Comparison of ENCODE assay signal across 8 mouse cellular contexts in the genomic region with DNA sequence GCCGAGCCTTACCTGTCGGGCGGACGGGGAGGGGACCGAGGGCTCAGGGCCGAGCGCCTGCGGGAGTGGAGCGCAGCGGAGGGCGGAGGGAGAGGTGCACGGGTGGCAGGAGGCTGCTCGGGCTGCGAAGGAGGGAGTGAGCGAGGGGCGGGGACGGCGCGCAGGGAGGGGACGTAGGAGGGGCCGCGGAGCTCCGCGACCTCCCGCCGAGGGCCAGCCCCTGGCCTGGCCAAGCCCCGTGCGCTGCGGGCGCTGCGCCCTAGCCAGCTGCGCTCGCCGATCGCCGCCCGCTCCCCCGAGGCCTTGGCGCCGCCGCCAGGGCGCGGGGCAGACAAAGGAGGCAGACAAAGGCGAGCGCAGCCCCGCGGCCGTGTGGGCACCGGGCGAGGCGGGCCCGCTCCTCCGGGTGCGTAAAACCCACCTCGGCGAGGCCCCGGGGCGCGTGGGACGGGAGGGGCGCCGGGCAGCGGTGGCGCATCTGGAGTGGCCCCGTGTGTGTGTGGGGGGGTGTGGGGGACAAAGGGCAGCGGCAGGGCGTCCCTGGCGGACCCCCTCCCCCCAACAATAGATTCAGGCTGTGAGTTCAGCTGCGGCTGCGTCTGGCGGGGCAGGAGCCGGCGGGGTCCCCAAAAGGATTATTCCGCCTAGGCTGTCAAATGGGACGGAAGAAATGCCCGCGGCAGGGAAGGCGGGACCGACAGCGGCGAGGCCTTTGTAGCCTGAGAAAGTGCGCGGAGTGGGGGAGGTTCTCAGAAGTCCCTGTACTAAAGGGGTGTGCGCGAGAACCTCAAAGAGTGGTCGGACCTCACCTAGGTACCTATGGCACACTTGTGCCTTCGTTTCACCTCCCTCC. TPM values are rescaled to one million over a fixed set of nuclear protein-coding genes. Genes with fewer than 3 reads are reported as not detected.
DNase-seq lines count a peak whose midpoint lies in the region; ATAC-seq and TF ChIP-seq lines count a peak whose summit lies in the region.

A gene (minus strand): TSS at position 138 of the 853 bp plus-strand sequence.

- 0 out of 2 replicates have a peak, but pooled peaks have one; percentile 38 for ATAC-seq in heart, embryonic 13.5 days (ENCODE audit: extremely low read depth, insufficient number of reproducible peaks, low FRiP score, low TSS enrichment)
- peak; percentile 49 for ATAC-seq in heart, postnatal 0 days (ENCODE audit: insufficient read depth, low read depth)
- peak; percentile 89 for ATAC-seq in limb, embryonic 13.5 days (ENCODE audit: low FRiP score, low read depth)
- ATAC-seq in midbrain, embryonic 16.5 days = peak; percentile 73
- no peak for ATAC-seq in erythroblast, adult 5-6 weeks (replicated peaks; ENCODE audit: low FRiP score, poor library complexity, severe bottlenecking)

- no peak for DNase-seq in heart, adult 8-10 months (ENCODE audit: low spot score)
- no peak for DNase-seq in heart, postnatal 0 days (ENCODE audit: low spot score)
- no peak for DNase-seq in urinary bladder, postnatal 4 days (ENCODE audit: low spot score in 2 of 2)

- H3K4me3 ChIP-seq in heart, embryonic 13.5 days = peak within 1 kb of the TSS; percentile 63
- no peak within 1 kb of the TSS for H3K4me3 ChIP-seq in bone marrow, adult 2 months (replicated peaks; ENCODE audit: control insufficient read depth, low read depth, low read length)
- peak within 1 kb of the TSS; percentile 52 for H3K4me3 ChIP-seq in heart, postnatal 0 days (ENCODE audit: low read depth, low read length)
- H3K4me3 ChIP-seq in limb, embryonic 13.5 days = peak within 1 kb of the TSS; percentile 79
- H3K4me3 ChIP-seq in midbrain, embryonic 16.5 days (ENCODE audit: low read depth, low read length) = peak within 1 kb of the TSS; percentile 82

- no peak for TF ChIP-seq EP300 in heart, postnatal 0 days (IDR thresholded peaks at IDR 0.05; ENCODE audit: low read depth)

- H3K9me3 ChIP-seq in heart, embryonic 13.5 days = no peaks in the 10 kb centered on the region
- no peaks in the 10 kb centered on the region for H3K9me3 ChIP-seq in heart, postnatal 0 days (replicated peaks; ENCODE audit: control insufficient read depth, low read length)
- no peaks in the 10 kb centered on the region for H3K9me3 ChIP-seq in limb, embryonic 13.5 days
- no peaks in the 10 kb centered on the region for H3K9me3 ChIP-seq in midbrain, embryonic 16.5 days (replicated peaks; ENCODE audit: control insufficient read depth, low read length, poor library complexity, severe bottlenecking)

- H3K4me2 ChIP-seq in heart, embryonic 13.5 days = peak within 1 kb of the TSS; percentile 96
- peak within 1 kb of the TSS; percentile 83 for H3K4me2 ChIP-seq in heart, postnatal 0 days (ENCODE audit: low read depth, low read length)
- peak within 1 kb of the TSS; percentile 91 for H3K4me2 ChIP-seq in limb, embryonic 13.5 days (replicated peaks)
- H3K4me2 ChIP-seq in midbrain, embryonic 16.5 days (ENCODE audit: low read length) = peak within 1 kb of the TSS; percentile 83

- peak within 1 kb of the TSS; percentile 77 for H3K9ac ChIP-seq in heart, embryonic 13.5 days
- no peak within 1 kb of the TSS for H3K9ac ChIP-seq in heart, postnatal 0 days (replicated peaks; ENCODE audit: low read depth, low read length)
- peak within 1 kb of the TSS; percentile 87 for H3K9ac ChIP-seq in limb, embryonic 13.5 days
- H3K9ac ChIP-seq in midbrain, embryonic 16.5 days (ENCODE audit: low read depth, low read length) = peak within 1 kb of the TSS; percentile 98

- no peaks in the 10 kb centered on the region for H3K36me3 ChIP-seq in heart, embryonic 13.5 days
- H3K36me3 ChIP-seq in heart, postnatal 0 days (replicated peaks; ENCODE audit: control insufficient read depth, insufficient read depth, low read length) = no peaks in the 10 kb centered on the region
- H3K36me3 ChIP-seq in limb, embryonic 13.5 days = no peaks in the 10 kb centered on the region
- no peaks in the 10 kb centered on the region for H3K36me3 ChIP-seq in midbrain, embryonic 16.5 days (ENCODE audit: control insufficient read depth, insufficient read depth, low read length)

- TF ChIP-seq POLR2A in bone marrow, adult 2 months (IDR thresholded peaks at IDR 0.05; ENCODE audit: borderline replicate concordance, control insufficient read depth, low read depth, low read length) = no peak

- WGBS in heart, embryonic 13.5 days = under 1% methylated on average over 80 of the region's 87 CpGs
- WGBS in bone marrow, adult 2 months = 2% methylated on average over 82 of the region's 87 CpGs
- WGBS in heart, postnatal 0 days = under 1% methylated on average over 64 of the region's 87 CpGs
- under 1% methylated on average over 79 of the region's 87 CpGs for WGBS in limb, embryonic 13.5 days
- whole genome bisulfite sequencing in midbrain, embryonic 16.5 days = under 1% methylated on average over 79 of the region's 87 CpGs

- no peak within 1 kb of the TSS for H3K27ac ChIP-seq in heart, embryonic 13.5 days (replicated peaks)
- peak within 1 kb of the TSS; percentile 10; the same call in 1 of the 2 replicates for H3K27ac ChIP-seq in bone marrow, adult 2 months (ENCODE audit: control insufficient read depth, insufficient read depth, low read depth, low read length, poor library complexity)
- H3K27ac ChIP-seq in heart, postnatal 0 days (ENCODE audit: low read depth) = no peak within 1 kb of the TSS
- H3K27ac ChIP-seq in limb, embryonic 13.5 days = peak within 1 kb of the TSS; percentile 67; the same call in 1 of the 2 replicates
- peak within 1 kb of the TSS; percentile 97 for H3K27ac ChIP-seq in midbrain, embryonic 16.5 days (ENCODE audit: low read length)

- no peak for TF ChIP-seq CTCF in bone marrow, adult 2 months (IDR thresholded peaks at IDR 0.05; ENCODE audit: control insufficient read depth, insufficient read depth, low read length)
- TF ChIP-seq CTCF in heart, postnatal 0 days (IDR thresholded peaks at IDR 0.05; ENCODE audit: low read depth) = no peak

- peaks cover 16% of the 10 kb centered on the region for H3K4me1 ChIP-seq in heart, embryonic 13.5 days
- H3K4me1 ChIP-seq in bone marrow, adult 2 months (ENCODE audit: control insufficient read depth, insufficient read depth, low read length) = no peaks in the 10 kb centered on the region; the same call in 1 of the 2 replicates
- no peaks in the 10 kb centered on the region for H3K4me1 ChIP-seq in heart, postnatal 0 days (ENCODE audit: control insufficient read depth, insufficient read depth)
- peaks cover 15% of the 10 kb centered on the region for H3K4me1 ChIP-seq in limb, embryonic 13.5 days
- H3K4me1 ChIP-seq in midbrain, embryonic 16.5 days (ENCODE audit: control insufficient read depth, insufficient read depth, low read length) = peaks cover 24% of the 10 kb centered on the region

- peaks cover 91% of the 10 kb centered on the region for H3K27me3 ChIP-seq in heart, embryonic 13.5 days (replicated peaks)
- H3K27me3 ChIP-seq in heart, postnatal 0 days (ENCODE audit: control insufficient read depth, insufficient read depth, low read length) = peaks cover 56% of the 10 kb centered on the region
- peaks cover 23% of the 10 kb centered on the region for H3K27me3 ChIP-seq in limb, embryonic 13.5 days
- H3K27me3 ChIP-seq in midbrain, embryonic 16.5 days (ENCODE audit: control insufficient read depth, insufficient read depth, low read depth, low read length) = no peaks in the 10 kb centered on the region

RNA-seq across cellular contexts. Expression of the gene that starts here (rescaled TPM):
- 0.03 and 0.05 TPM in 2 replicates for polyA plus RNA-seq in heart, embryonic 13.5 days (2015; fragmentation: Nextera tagmentation; extraction: Ambion mirVana)
- under 1 TPM; 0.06 to 0.20 (median 0.07) TPM for total RNA-seq in heart, adult 8-10 months (2022)
- 1.7 and 5.6 TPM in 2 replicates for polyA plus RNA-seq in bone marrow, adult 2 months (2011; ENCODE audit: insufficient read depth, insufficient read length, low replicate concordance, missing spikeins)
- total RNA-seq in heart, postnatal 0 days (2014; rRNA removed; ENCODE audit: low replicate concordance) = not detected in 2 replicates
- 0.01 and 0.03 TPM in 2 replicates for polyA plus RNA-seq in heart, postnatal 0 days (2015; fragmentation: Nextera tagmentation; extraction: Ambion mirVana)
- 0.76 and 0.80 TPM in 2 replicates for polyA plus RNA-seq in limb, embryonic 13.5 days (2015; fragmentation: Nextera tagmentation; extraction: Ambion mirVana)
- polyA plus RNA-seq in midbrain, embryonic 16.5 days (2015; fragmentation: Nextera tagmentation; extraction: Ambion mirVana) = 11.8 and 11.9 TPM in 2 replicates
- total RNA-seq in erythroblast, adult 5-6 weeks (2015; ENCODE audit: low replicate concordance) = 0.42 TPM in 1 of 2 replicates, not detected in the other
- total RNA-seq in erythroblast, adult 5-6 weeks (2017; ENCODE audit: low replicate concordance) = 0.84 TPM in 1 of 2 replicates, not detected in the other

Comparison
In these comparisons a context has a peak if more than half of its experiments do, and no peak if none do; other contexts are left out.
1. Peak in ATAC-seq, H3K4me3 ChIP-seq, H3K9ac ChIP-seq and H3K4me2 ChIP-seq in heart, embryonic 13.5 days; RNA of the gene not detected or under 1 TPM.
2. Peak in ATAC-seq, H3K4me3 ChIP-seq and H3K4me2 ChIP-seq in heart, postnatal 0 days; RNA of the gene not detected or under 1 TPM.
3. Peak in ATAC-seq, H3K4me3 ChIP-seq, H3K27ac ChIP-seq, H3K9ac ChIP-seq and H3K4me2 ChIP-seq in limb, embryonic 13.5 days; RNA of the gene not detected or under 1 TPM.
4. H3K27ac ChIP-seq: peak in bone marrow, adult 2 months (single experiment) and midbrain, embryonic 16.5 days (single experiment); none in heart, embryonic 13.5 days (single experiment) and heart, postnatal 0 days (single experiment).
5. Peak in every context shown above with its lines, with median percentiles within 50 percentile points of each other: H3K4me2 ChIP-seq.